Mouse (Mus musculus) NIH3T3 (cell line): ENCODE measurements around the gene Slit3.
A peak's percentile ranks its signal among the peaks of the same experiment; 100 is the strongest.

Experiments
- DNase-seq: peaks from one replicate; pipeline ENCODE4 v3.0.0-alpha.2; 2012; ENCODE audit warnings: low read depth

Slit3 gene

DNA sequence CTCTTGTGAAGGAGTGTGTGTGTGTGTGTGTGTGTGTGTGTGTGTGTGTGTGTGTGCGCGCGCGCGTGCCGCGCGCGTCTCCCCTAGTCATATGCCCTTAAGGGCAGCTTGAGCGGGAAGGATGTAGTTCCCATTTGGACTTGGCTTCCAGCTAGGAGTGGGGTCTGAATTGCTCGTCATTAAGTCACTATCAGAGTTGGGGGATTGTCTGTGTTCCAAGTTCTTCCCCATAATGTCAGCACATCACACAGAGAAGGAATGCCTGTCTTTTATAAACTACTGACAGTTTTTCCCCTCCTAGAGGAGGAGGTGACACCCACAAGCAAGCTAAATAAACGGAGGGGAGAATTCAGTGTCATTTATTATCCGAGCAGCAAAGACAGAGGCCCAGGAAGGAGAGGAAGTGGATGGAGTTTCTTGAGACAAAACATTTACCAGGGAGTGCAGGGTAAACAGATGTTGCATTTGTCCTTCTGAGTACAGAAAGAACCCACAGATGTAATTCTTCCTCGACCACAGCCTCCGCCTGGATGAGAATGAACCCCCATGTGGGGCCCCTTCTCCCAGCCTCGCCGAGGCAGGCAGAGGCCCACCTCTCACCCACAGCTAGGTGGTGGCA, 3.6 kb downstream of the Slit3 start:
- no peak for DNase-seq

DNA sequence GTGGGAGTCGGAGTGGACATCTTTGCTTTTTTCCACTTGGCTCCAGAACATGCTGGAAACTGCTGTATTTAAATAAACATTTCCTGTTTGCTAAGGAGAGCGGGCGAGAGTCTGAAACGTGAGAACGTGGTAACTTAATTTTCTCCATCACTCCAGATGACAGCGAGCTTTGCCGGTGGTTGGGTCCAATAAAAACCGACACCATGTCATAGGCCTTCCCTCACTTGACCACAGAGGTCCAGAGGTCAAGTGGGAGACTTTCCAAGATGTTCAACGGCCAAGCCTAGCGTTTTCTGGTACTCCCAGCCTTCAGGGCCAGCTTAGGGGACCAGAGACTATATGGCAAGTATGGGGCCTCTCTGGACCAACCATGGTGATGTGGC, 4.1 kb downstream of the Slit3 start:
- peak; percentile 74 for DNase-seq

DNA sequence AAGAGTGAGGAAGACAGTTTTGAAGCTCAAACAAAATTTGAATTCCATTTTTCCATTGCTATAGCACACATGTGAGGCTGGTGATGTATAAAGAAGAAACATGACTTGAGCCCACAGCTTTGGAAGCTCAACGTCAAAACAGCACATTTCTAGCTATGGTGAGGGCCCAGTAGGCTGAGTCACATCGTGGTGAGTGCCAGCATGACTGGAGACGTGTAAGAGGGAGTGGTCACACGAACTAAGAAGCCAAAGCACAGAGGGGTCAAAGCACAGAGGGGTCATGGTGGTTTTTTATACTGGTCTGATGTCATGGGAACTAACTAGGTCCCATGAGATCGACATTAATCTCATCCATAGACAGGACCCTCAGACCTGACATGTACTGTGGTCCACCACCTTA, 10.7 kb downstream of the Slit3 start:
- peak; percentile 64 for DNase-seq

DNA sequence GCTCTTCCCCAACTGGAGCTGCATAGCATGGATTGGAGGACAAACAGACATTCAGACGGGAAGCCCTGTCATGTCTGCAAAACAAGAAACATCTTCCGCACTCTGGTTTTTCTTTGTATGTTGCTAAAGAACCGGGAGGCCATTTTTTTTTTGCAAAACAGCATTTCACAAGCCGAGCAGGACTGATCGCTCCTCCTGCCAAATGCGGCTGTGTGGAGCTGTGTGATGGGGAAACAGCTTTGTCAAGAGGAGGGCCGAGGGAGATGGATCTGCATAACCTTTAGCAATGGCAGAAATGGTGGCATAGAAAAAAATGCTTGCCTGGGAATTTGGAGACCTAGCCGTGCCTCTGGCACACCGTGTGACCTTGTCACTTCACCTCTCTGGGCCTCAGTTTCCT, 15.6 kb downstream of the Slit3 start:
- no peak for DNase-seq

DNA sequence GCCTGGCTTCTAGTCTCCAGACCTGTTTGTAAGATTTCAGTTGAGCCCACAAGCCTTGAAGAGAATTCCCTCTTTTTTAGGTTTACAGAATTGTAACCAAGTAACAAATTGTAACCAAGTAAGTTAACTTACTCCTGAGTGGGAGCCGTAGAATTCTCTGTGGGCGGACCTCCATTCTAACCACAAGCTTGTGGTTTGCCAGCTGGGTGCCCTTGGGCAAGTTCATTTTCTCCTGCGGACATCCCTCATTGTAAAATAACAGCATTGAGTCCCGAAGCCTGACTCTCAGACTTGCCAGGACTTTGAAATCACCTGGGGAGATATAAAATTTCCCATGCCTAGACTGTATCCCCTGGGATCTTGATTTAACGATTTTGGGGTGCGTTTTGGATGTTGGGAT, 19.1 kb downstream of the Slit3 start:
- no peak for DNase-seq

DNA sequence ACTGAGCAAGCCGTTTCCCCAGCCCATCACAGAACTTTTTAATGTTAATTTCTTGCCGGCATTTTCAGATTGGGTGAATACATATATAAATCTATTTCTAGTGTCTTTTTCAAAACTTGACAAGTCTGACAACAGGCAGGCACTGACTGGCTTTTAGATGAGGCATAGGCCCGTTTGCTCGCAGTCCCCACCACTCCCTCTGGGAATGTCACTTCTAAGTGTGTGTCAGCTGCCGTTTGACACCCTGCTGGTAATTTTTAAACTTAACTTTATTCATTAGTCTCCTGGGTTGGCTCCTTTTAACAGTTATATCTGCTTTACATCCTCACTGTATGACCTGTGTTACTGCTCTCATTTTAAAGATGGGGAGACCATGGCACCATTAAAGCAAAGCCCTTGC, 21.2 kb downstream of the Slit3 start:
- no peak for DNase-seq

DNA sequence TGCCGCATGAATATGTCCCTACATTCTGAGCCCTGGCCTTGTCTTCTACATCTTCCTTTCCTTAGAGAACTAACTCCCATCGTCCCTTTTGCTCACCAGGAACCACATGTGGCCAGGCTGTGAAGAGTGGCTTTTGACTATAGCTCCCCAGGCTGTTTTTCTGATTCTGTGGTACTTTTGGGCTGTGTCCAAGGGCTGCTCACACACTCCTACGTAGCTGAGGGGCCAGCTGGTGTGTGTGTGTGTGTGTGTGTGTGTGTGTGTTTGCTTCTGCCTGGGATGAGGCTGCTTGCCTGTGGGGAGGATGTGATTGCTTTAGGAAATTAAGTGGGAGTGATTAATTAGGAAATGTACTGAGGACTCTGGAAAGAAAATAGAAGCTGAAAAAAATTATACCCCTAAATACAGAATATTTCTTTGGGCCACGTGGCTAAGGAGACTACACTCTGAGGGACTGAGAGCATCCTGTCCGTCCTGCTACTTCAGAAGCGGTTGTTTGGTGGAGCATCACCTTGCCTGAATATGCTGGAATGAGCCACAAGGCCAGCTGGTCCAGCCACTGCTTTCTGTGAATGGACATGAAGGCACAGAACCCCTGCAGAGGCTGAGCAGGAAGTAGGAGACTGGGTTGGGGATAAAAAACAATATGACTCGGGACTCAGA, 21.8 kb downstream of the Slit3 start:
- DNase-seq, result peak; percentile 62

DNA sequence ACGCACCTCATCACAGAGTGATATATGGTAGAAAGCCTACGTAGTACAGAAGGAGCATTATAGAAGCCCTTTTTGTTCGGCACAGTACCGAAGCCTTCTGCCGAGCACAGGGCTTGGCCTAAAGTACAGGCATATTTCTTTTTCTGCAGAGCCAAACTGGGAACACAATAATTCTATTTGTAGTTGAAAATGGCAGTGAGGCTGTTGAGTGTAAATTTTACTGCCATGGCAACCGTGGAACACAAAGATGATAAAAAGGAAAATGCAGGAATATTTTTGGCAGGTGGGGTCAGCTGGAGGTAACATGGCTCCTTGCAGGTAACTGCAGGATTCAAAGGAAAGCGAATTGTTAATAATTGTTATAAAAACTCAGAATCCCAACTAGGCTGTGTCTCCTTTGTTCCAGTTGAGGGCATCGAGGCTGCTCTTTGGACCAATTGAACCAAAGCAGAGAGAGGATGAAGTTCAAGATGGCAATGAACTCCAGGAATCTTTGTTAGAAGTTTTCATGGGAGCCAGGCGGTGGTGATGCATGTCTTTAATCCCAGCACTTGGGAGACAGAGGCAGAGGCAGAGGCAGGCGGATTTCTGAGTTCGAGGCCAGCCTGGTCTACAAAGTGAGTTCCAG, 26.9 kb downstream of the Slit3 start:
- no peak for DNase-seq

DNA sequence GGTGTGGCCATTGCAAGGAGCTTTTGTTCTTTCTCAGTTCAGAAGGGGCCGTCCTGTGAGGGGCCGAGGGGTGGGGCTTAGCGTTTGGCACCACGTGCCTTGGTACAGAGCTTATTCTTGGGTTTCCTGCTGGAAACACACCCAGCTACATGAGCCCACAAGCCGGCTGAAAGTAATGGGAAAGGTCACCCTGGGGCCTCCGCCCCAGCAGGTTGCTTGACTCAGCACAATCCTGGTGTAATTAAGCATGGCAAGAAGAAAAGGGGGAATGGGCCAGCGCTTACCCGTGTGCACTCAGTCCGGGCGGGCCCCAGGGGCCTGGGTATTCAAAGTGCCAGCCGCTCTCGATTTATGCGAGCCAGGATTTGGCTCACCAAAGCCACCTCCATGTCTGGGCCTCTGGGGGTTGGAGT, 30.5 kb downstream of the Slit3 start:
- DNase-seq, result no peak

DNA sequence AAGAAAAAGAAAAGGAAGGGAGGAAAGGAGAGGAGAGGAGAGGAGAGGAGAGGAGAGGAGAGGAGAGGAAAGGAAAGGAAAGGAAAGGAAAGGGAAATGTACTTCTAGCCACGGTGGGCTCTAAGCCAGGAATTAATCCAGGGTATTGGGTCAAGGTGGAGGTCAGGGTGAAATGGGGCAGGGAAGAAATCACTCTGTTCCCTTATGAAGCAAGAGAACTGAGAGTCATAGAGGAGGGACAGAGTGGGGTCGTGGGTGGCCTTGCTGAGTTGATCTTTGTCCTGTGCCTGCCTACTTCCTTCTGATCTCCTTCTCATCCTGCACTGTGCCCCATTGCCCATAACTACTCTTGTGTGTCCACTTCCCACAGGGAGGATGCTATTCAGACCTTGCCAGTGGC, 31.9 kb downstream of the Slit3 start:
- no peak for DNase-seq

DNA sequence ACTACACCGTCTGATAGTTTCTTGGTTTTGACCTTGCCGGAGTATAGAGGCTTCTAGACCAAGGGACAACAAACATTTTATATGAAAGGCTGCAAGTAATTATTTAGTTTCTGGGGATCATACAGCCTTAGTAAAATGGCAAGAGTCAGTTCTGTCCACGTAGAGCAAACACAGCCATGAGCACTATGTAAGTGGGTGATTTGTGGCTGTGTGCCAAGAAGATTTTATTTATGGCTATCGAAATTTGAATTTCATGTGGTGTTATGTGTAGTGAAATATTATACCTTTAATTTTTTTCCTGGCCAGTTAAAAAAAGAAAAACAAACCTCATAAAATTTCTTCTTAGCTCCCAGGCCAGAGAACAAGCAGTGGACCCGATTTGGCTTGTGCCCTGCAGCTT, 33.4 kb downstream of the Slit3 start:
- peak; percentile 77 for DNase-seq

DNA sequence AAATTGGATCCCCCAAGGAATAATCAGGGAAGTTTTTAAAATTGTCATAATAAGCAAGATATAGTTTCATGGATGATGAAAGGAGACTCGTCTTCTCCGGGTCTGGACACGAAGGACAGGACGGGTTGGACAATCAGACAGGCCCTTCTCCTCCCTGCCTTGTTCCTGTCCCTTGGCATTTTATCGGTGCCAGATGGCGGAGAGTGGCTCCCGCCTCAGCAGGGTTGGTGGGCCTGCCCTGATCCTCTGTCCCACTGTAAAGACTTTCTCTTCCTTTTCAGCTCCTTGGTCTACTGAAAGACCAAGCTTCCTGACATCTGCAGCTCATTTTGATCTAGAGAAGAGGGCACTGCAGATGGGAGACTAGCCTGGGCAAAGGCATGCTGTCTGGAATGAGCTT, 34.3 kb downstream of the Slit3 start:
- no peak for DNase-seq

DNA sequence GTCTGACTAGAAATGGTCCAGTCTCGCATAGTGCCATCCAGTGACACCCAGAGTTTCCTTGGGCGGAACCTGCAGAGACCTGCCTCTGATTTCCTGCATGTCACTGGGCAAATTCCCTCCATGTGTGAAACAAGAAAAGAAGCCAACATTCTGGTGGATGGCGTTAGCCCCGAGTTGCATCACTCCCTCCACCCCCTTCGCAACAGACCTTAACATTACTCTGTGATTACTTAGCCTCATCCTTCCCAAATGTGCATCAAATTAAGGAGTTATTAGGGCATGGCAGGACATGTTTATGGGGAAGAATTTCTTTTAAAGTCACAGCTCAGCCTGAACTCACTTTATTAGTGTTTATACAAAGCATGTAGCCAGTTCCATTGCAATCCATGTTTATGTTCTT, 35.7 kb downstream of the Slit3 start:
- peak; percentile 86 for DNase-seq

DNA sequence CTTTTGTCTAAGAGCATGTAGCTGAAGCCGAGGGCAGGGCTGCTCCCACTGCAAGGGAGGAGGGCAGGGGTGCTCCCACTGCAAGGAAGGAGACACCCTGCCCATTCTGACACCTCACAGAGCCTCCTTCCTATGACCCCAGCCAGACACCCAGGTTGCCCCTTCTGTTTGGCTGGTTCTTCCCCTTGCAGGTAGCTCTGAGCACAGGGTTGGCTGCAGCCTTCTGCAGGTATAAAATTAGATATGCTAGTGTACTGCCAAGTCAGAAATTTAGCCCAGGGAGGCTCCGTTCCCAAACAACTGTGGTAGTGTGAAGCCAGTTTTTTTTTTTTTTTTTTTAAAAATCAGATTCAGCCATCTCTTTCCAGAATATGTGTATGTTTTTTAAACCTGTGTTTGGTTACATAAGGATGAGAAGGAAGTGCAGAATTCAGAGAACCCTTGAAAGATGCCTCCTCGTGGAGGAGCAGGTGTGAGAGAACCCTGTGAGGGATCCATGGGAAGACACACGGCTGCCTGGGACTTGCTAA, 39.7 kb downstream of the Slit3 start:
- DNase-seq, result no peak

DNA sequence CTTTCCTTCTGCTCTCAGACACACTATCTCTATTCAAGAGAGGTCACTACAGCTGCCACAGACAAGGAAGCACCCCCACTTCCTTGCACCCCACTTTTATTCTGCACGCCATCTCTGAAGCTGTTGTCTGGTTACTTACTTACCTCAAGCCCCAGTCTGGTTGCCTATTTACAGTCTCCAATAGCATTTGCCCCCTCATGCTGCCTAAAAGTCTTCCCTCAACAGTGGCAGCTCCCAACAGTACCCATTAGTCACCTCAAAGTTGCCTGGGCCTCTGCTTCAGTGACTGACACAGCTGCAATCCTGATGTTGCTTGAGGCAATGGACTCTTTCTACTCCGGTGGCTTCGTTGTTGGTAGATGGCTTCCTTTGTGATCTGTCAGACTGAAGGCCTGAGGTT, 42.4 kb downstream of the Slit3 start:
- no peak for DNase-seq

DNA sequence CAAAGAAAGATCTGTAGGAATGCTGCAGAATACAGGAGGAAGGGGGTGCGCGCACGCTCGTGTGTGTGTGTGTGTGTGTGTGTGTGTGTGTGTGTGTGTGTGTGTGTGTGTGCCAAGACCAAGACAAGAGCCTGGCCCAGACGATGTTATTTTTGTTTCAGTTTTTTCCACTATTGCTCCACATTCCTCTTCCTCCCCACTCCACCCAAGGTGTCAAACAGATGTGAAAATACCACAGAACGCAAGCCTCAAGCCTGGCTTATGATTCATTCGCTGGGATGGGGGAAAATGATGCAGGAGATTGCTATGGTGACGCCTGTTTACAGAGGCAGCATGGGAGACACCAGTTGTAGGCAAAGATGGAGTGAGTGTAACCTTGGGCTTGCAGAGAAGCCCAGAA, 46.2 kb downstream of the Slit3 start:
- DNase-seq, result peak; percentile 93

DNA sequence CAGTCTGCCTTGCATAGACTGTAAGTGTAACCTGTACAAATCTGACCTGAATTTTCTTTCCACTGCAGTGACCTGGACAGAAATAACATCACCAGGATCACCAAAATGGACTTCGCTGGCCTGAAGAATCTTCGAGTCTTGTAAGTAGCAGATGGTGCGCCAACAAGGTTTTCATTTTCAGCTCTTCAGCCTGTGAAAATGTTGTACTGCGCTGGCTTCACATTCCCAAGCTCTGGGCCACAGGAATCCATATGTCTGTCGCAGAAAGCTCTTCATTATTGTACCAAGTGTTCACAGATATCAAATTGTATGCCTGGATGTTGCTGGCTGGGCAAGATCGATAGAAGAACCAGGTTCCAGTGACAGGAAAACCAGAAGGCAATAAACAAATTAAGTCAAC, 50.5 kb downstream of the Slit3 start:
- DNase-seq, result no peak

DNA sequence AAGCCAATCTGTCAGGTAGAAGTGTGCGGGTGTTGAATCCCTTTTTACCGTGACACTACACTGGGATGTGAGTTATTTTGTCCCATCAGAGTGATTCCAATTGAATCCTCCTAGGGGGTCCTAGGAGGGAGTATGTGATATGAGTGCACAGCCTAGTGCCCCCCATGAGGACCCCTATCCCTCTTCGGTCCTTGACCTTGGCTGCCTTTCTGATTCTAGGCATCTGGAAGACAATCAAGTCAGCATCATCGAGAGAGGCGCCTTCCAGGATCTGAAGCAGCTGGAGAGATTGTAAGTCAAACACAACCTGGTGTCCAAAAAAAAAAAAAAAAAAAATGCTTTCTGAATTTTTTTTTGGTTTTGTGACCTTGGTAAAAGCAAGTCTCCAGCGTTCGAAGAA, 56.5 kb downstream of the Slit3 start:
- no peak for DNase-seq

DNA sequence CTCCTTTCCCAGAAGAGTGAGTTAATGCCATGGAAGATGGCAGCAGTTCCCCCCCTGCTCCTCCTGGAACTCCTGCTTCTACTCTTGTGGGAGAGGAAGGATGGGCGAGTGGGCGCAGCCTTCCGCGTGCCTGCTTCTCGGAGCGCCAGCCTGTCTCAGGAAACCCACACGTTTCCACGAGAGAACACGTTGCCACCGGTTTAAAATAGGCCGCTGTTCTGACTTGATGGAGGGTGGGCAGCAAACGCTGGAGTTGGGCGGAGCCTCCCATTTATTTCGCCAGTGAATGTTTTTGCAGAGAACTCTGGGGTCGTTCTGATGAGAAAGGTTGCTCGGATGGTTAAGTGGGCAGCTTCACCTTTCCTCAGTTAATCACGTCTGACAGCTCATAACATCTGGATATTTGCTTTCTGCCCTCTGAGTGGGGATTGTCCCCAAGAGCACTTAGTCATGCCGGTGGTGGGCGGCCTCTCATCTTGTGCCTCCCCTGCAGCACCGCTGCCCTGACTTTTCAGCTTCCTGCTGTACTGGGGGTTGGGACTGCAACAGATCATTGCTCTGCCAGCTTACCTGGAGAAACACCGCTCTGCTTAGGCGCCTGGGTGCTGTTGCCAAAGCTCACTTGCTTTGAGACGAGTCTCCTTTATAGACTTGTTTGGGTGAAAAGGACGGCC, 57.3 kb downstream of the Slit3 start:
- DNase-seq, result no peak

DNA sequence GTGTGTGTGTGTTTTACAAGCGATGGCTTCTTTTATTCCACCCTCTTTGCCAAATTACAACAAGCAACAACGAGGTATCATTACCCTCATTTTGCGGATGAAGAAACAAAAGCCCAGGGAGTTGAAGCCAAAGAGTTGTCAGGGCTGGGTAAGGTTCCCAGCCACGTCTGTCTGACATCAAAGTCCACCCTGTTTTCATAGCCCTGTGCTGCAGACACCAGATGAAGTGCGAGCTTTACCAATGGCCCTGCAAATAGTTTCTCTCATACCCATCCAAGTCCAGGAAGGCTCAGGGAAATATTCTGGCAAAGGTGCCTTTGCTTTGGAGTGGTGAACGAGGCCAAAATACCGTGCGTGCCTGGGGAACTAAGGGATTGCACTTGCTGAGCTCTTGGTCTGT, 58.3 kb downstream of the Slit3 start:
- DNase-seq, result no peak

DNA sequence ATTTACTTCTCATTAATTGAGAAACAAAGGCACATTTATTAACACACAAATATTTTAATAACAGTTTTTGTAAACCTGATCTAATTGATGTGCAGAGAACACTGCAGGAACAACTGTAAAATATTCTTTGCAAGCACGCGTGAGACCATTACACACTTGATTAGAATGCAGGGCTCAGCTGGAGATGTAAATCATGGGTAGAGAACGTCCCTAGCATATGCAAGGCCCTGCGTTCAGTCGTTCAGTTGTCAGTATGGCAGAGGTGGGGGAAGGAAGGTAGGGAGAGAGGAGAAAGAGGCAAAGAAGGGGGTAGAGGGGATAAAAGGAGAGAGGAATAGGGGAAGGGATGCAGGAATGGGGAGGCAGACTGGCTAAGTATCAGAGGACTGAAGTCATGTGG, 61.9 kb downstream of the Slit3 start:
- DNase-seq, result no peak

DNA sequence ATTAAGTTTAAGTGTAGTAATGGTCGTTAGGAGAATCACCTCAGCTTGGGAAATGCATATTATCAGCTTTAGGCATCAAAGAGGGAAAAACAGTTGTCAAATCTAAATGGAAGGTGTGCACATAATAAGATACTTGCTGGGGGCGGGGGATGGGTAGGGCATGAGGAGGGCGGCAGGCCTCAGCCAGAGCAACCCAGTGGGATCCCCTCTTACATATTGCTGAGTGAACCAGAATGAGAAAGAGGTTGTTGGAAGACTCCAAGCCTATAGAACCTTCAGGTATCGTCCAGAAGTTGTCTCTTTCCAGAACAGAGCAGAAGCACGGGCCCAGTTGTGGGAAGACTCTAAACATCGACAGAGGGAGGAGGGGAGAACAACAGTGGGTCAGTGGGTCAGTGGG, 73.8 kb downstream of the Slit3 start:
- DNase-seq, result no peak

DNA sequence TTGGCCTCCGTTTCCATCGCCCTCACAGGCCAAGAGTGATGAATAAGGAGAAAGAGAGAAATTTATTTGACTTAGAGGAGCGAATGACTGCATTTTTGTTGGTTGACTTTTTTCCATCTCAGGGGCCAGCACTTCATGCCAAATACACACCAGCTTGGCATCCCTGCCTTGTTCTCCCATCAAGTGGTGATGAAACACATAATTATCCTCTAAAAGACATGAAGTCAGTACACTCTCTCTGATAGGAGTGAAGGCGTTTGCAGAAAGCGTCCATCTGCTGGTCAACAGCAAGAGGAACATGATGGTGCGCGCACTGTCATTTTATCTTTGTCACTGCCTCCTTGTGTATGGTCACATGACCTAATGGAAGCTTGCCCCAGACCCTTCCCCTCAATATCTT, 75.8 kb downstream of the Slit3 start:
- DNase-seq, result peak; percentile 61
